Mouse (Mus musculus): ENCODE measurements around the gene Klhl31. TPM values are rescaled to one million over a fixed set of nuclear protein-coding genes. Genes with fewer than 3 reads are reported as not detected.

Gene Klhl31
- polyA plus RNA-seq, 1 experiment from 2014 or later: 3.5 TPM

GRCm38 (mm10) chr9:77632432-77632831 is 3.9 kb upstream of the Klhl31 start:
- ATAC-seq (ENCODE audit: insufficient read depth, low FRiP score, low TSS enrichment): no peak
- WGBS: 84% methylated on average over 3 of the region's 3 CpGs

GRCm38 (mm10) chr9:77636003-77636402 is 297 bp upstream of the Klhl31 start:
- WGBS: 85% methylated on average over 5 of the region's 5 CpGs
- no peak overlapping the region for H3K4me2 ChIP-seq (ENCODE audit: low read depth)
- H3K9ac ChIP-seq (ENCODE audit: low read length): no peak overlapping the region
- no peak overlapping the region for H3K27ac ChIP-seq (ENCODE audit: low read depth, low read length)
- no peaks in the 10 kb centered on the region for H3K9me3 ChIP-seq (ENCODE audit: control insufficient read depth, low read length)
- H3K4me1 ChIP-seq (ENCODE audit: control insufficient read depth, insufficient read depth, low read length): no peaks in the 10 kb centered on the region
- H3K36me3 ChIP-seq (ENCODE audit: control insufficient read depth, insufficient read depth, low read length): no peaks in the 10 kb centered on the region
- ATAC-seq (ENCODE audit: insufficient read depth, low FRiP score, low TSS enrichment) (no peak), DNase-seq (ENCODE audit: low spot score) (no peak)
- no peak overlapping the region for H3K4me3 ChIP-seq (ENCODE audit: low read depth, low read length)
- no peaks in the 10 kb centered on the region for H3K27me3 ChIP-seq (ENCODE audit: control insufficient read depth, insufficient read depth, low read length)

More at GRCm38 (mm10) chr9:77632432-77632831, 3.9 kb upstream of the Klhl31 start:
- H3K9me3 ChIP-seq (ENCODE audit: control insufficient read depth, low read length): no peaks in the 10 kb centered on the region
- H3K4me1 ChIP-seq (ENCODE audit: control insufficient read depth, insufficient read depth, low read length): no peaks in the 10 kb centered on the region
- no peak for DNase-seq (ENCODE audit: low spot score)
- H3K36me3 ChIP-seq (ENCODE audit: control insufficient read depth, insufficient read depth, low read length): no peaks in the 10 kb centered on the region
- no peak overlapping the region for H3K27ac ChIP-seq (ENCODE audit: low read depth, low read length)
- no peaks in the 10 kb centered on the region for H3K27me3 ChIP-seq (ENCODE audit: control insufficient read depth, insufficient read depth, low read length)
- H3K4me2 ChIP-seq (ENCODE audit: low read depth): no peak overlapping the region
- no peak overlapping the region for H3K9ac ChIP-seq (ENCODE audit: low read length)
- no peak overlapping the region for H3K4me3 ChIP-seq (ENCODE audit: low read depth, low read length)

- no peak overlapping the region for H3K9ac ChIP-seq (ENCODE audit: low read length)
- ATAC-seq (ENCODE audit: insufficient read depth, low FRiP score, low TSS enrichment): no peak
- no peak overlapping the region for H3K4me2 ChIP-seq (ENCODE audit: low read depth)
- no peak for DNase-seq (ENCODE audit: low spot score)
- 78% methylated on average over 10 of the region's 10 CpGs for WGBS
- H3K4me1 ChIP-seq (ENCODE audit: control insufficient read depth, insufficient read depth, low read length): no peaks in the 10 kb centered on the region
- no peak overlapping the region for H3K27ac ChIP-seq (ENCODE audit: low read depth, low read length)
- no peak overlapping the region for H3K4me3 ChIP-seq (ENCODE audit: low read depth, low read length)
- H3K9me3 ChIP-seq (ENCODE audit: control insufficient read depth, low read length): no peaks in the 10 kb centered on the region
- no peaks in the 10 kb centered on the region for H3K36me3 ChIP-seq (ENCODE audit: control insufficient read depth, insufficient read depth, low read length)
- no peaks in the 10 kb centered on the region for H3K27me3 ChIP-seq (ENCODE audit: control insufficient read depth, insufficient read depth, low read length)
These were observed 1.1 kb downstream of the Klhl31 start for GRCm38 (mm10) chr9:77637357-77637756.

GRCm38 (mm10) chr9:77645176-77645575 is 8.9 kb downstream of the Klhl31 start:
- 88% methylated on average over 2 of the region's 2 CpGs for WGBS
- no peak for ATAC-seq (ENCODE audit: insufficient read depth, low FRiP score, low TSS enrichment)
- Histone ChIP-seq H3K27me3 (ENCODE audit: control insufficient read depth, insufficient read depth, low read length) (no peaks in the 10 kb centered on the region), H3K4me1 (ENCODE audit: control insufficient read depth, insufficient read depth, low read length) (no peaks in the 10 kb centered on the region), H3K36me3 (ENCODE audit: control insufficient read depth, insufficient read depth, low read length) (no peaks in the 10 kb centered on the region), H3K4me3 (ENCODE audit: low read depth, low read length) (no peak overlapping the region), H3K4me2 (ENCODE audit: low read depth) (no peak overlapping the region), H3K9me3 (ENCODE audit: control insufficient read depth, low read length) (no peaks in the 10 kb centered on the region), H3K27ac (ENCODE audit: low read depth, low read length) (no peak overlapping the region), H3K9ac (ENCODE audit: low read length) (no peak overlapping the region)
- no peak for DNase-seq (ENCODE audit: low spot score)

GRCm38 (mm10) chr9:77651847-77652246 is 15.5 kb downstream of the Klhl31 start:
- no peak for DNase-seq (ENCODE audit: low spot score)
- Histone ChIP-seq H3K9me3 (ENCODE audit: control insufficient read depth, low read length) (no peaks in the 10 kb centered on the region), H3K9ac (ENCODE audit: low read length) (no peak overlapping the region), H3K36me3 (ENCODE audit: control insufficient read depth, insufficient read depth, low read length) (no peaks in the 10 kb centered on the region), H3K27ac (ENCODE audit: low read depth, low read length) (no peak overlapping the region), H3K4me3 (ENCODE audit: low read depth, low read length) (no peak overlapping the region), H3K4me1 (ENCODE audit: control insufficient read depth, insufficient read depth, low read length) (no peaks in the 10 kb centered on the region), H3K27me3 (ENCODE audit: control insufficient read depth, insufficient read depth, low read length) (peaks cover 8% of the 10 kb centered on the region), H3K4me2 (ENCODE audit: low read depth) (no peak overlapping the region)
- WGBS: 78% methylated on average over 7 of the region's 7 CpGs
- ATAC-seq (ENCODE audit: insufficient read depth, low FRiP score, low TSS enrichment): no peak

- H3K9me3 ChIP-seq (ENCODE audit: control insufficient read depth, low read length): no peaks in the 10 kb centered on the region
- H3K27ac ChIP-seq (ENCODE audit: low read depth, low read length): no peak overlapping the region
- no peak overlapping the region for H3K4me3 ChIP-seq (ENCODE audit: low read depth, low read length)
- no peaks in the 10 kb centered on the region for H3K36me3 ChIP-seq (ENCODE audit: control insufficient read depth, insufficient read depth, low read length)
- H3K4me2 ChIP-seq (ENCODE audit: low read depth): no peak overlapping the region
- H3K9ac ChIP-seq (ENCODE audit: low read length): no peak overlapping the region
- DNase-seq (ENCODE audit: low spot score) (no peak), ATAC-seq (ENCODE audit: insufficient read depth, low FRiP score, low TSS enrichment) (no peak)
- H3K27me3 ChIP-seq (ENCODE audit: control insufficient read depth, insufficient read depth, low read length): peaks cover 8% of the 10 kb centered on the region
- H3K4me1 ChIP-seq (ENCODE audit: control insufficient read depth, insufficient read depth, low read length): no peaks in the 10 kb centered on the region
- WGBS: 84% methylated on average over 3 of the region's 3 CpGs
These were observed 17.6 kb downstream of the Klhl31 start for GRCm38 (mm10) chr9:77653907-77654306.

GRCm38 (mm10) chr9:77655181-77655934 is 19.1 kb downstream of the Klhl31 start:
- no peaks in the 10 kb centered on the region for H3K36me3 ChIP-seq (ENCODE audit: control insufficient read depth, insufficient read depth, low read length)
- H3K27me3 ChIP-seq (ENCODE audit: control insufficient read depth, insufficient read depth, low read length): peaks cover 8% of the 10 kb centered on the region
- H3K4me2 ChIP-seq (ENCODE audit: low read depth): peak overlapping the region; percentile 100
- H3K9me3 ChIP-seq (ENCODE audit: control insufficient read depth, low read length): no peaks in the 10 kb centered on the region
- DNase-seq (ENCODE audit: low spot score): peak; percentile 69
- H3K4me3 ChIP-seq (ENCODE audit: low read depth, low read length): peak overlapping the region; percentile 61
- under 1% methylated on average over 81 of the region's 85 CpGs for WGBS
- peak; percentile 90 for ATAC-seq (ENCODE audit: insufficient read depth, low FRiP score, low TSS enrichment)
- H3K27ac ChIP-seq (ENCODE audit: low read depth, low read length): no peak overlapping the region
- H3K4me1 ChIP-seq (ENCODE audit: control insufficient read depth, insufficient read depth, low read length): no peaks in the 10 kb centered on the region
- H3K9ac ChIP-seq (ENCODE audit: low read length): peak overlapping the region; percentile 66

GRCm38 (mm10) chr9:77655935-77656288 is 19.6 kb downstream of the Klhl31 start:
- ATAC-seq (ENCODE audit: insufficient read depth, low FRiP score, low TSS enrichment) (peak; percentile 21), DNase-seq (ENCODE audit: low spot score) (peak; percentile 59)
- H3K9me3 ChIP-seq (ENCODE audit: control insufficient read depth, low read length): no peaks in the 10 kb centered on the region
- H3K4me2 ChIP-seq (ENCODE audit: low read depth): peak overlapping the region; percentile 100
- H3K36me3 ChIP-seq (ENCODE audit: control insufficient read depth, insufficient read depth, low read length): no peaks in the 10 kb centered on the region
- under 1% methylated on average over 7 of the region's 7 CpGs for WGBS
- H3K27me3 ChIP-seq (ENCODE audit: control insufficient read depth, insufficient read depth, low read length): peaks cover 8% of the 10 kb centered on the region
- H3K27ac ChIP-seq (ENCODE audit: low read depth, low read length): no peak overlapping the region
- H3K4me1 ChIP-seq (ENCODE audit: control insufficient read depth, insufficient read depth, low read length): no peaks in the 10 kb centered on the region
- peak overlapping the region; percentile 61 for H3K4me3 ChIP-seq (ENCODE audit: low read depth, low read length)
- no peak overlapping the region for H3K9ac ChIP-seq (ENCODE audit: low read length)

GRCm38 (mm10) chr9:77662917-77663316 is 26.6 kb downstream of the Klhl31 start:
- H3K36me3 ChIP-seq (ENCODE audit: control insufficient read depth, insufficient read depth, low read length): no peaks in the 10 kb centered on the region
- H3K9me3 ChIP-seq (ENCODE audit: control insufficient read depth, low read length): no peaks in the 10 kb centered on the region
- no peaks in the 10 kb centered on the region for H3K4me1 ChIP-seq (ENCODE audit: control insufficient read depth, insufficient read depth, low read length)
- no peak overlapping the region for H3K9ac ChIP-seq (ENCODE audit: low read length)
- no peak for ATAC-seq (ENCODE audit: insufficient read depth, low FRiP score, low TSS enrichment)
- DNase-seq (ENCODE audit: low spot score): no peak
- no peak overlapping the region for H3K27ac ChIP-seq (ENCODE audit: low read depth, low read length)
- no peak overlapping the region for H3K4me3 ChIP-seq (ENCODE audit: low read depth, low read length)
- no peak overlapping the region for H3K4me2 ChIP-seq (ENCODE audit: low read depth)
- H3K27me3 ChIP-seq (ENCODE audit: control insufficient read depth, insufficient read depth, low read length): no peaks in the 10 kb centered on the region
- WGBS: 78% methylated on average over 3 of the region's 3 CpGs

Measured in neural tube, embryonic 11.5 days (tissue).